Mouse (Mus musculus): ENCODE measurements at regions not wholly inside any gene's neighbourhood (a gene's known extent, or its start where the extent isn't known, plus 50 kb on each side); places are given as distances from the start of the nearest gene placed in this dataset.

- no peak for DNase-seq (ENCODE audit: extremely low read depth, low read depth, low spot score)
- 87% methylated on average over 5 of the region's 5 CpGs for WGBS
- no peak overlapping the region for H3K27ac ChIP-seq (replicated peaks; ENCODE audit: insufficient read depth, low read depth, low read length)
- H3K36me3 ChIP-seq (ENCODE audit: control insufficient read depth, insufficient read depth, low read length): no peaks in the 10 kb centered on the region
- no peaks in the 10 kb centered on the region for H3K79me2 ChIP-seq (ENCODE audit: control insufficient read depth, insufficient read depth, low read length)
- no peak for TF ChIP-seq POLR2A (IDR thresholded peaks at IDR 0.05; ENCODE audit: extremely low read depth, insufficient read depth, low read length)
- no peak for TF ChIP-seq CTCF (IDR thresholded peaks at IDR 0.05; ENCODE audit: low read depth, low read length)
- H3K4me3 ChIP-seq (ENCODE audit: insufficient read depth, low read depth, low read length): no peak overlapping the region
- H3K27me3 ChIP-seq (ENCODE audit: control insufficient read depth, insufficient read depth, low read length): no peaks in the 10 kb centered on the region
- H3K9ac ChIP-seq (ENCODE audit: low read depth, low read length): no peak overlapping the region
- H3K4me1 ChIP-seq (ENCODE audit: control insufficient read depth, insufficient read depth, low read length): peaks cover 6% of the 10 kb centered on the region; the same call in 1 of the 2 replicates
Measured at GRCm38 (mm10) chr11:31748275-31748815, 76.7 kb upstream of the Bod1 start.

DNA sequence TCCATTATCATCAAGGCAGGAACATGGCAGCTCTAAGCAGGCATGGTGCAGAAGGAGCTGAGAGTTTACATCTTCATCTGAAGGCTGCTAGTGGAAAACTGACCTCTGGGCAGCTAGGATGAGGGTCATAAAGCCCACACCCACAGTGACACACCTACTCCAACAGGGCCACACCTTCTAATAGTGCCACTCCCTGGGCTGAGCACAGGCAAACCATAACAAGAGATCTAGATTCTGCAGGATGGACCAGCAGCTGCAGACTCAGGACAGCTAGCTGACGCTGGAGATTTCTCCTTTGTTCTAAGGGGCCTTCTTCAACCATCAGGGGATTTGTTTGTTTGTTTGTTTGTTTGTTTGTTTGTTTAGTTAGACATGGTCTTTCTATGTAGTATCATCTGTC is 79.6 kb upstream of the Bod1 start:
- H3K36me3 ChIP-seq (ENCODE audit: control insufficient read depth, insufficient read depth, low read length): no peaks in the 10 kb centered on the region
- peaks cover 9% of the 10 kb centered on the region; the same call in 1 of the 2 replicates for H3K4me1 ChIP-seq (ENCODE audit: control insufficient read depth, insufficient read depth, low read length)
- no peak overlapping the region for H3K27ac ChIP-seq (replicated peaks; ENCODE audit: insufficient read depth, low read depth, low read length)
- H3K27me3 ChIP-seq (ENCODE audit: control insufficient read depth, insufficient read depth, low read length): no peaks in the 10 kb centered on the region
- no peak for DNase-seq (ENCODE audit: extremely low read depth, low read depth, low spot score)
- TF ChIP-seq POLR2A (IDR thresholded peaks at IDR 0.05; ENCODE audit: extremely low read depth, insufficient read depth, low read length) (no peak), CTCF (IDR thresholded peaks at IDR 0.05; ENCODE audit: low read depth, low read length) (no peak)
- WGBS: 96% methylated on average over 1 of the region's 1 CpGs
- H3K4me3 ChIP-seq (ENCODE audit: insufficient read depth, low read depth, low read length): no peak overlapping the region
- no peaks in the 10 kb centered on the region for H3K79me2 ChIP-seq (ENCODE audit: control insufficient read depth, insufficient read depth, low read length)
- no peak overlapping the region for H3K9ac ChIP-seq (ENCODE audit: low read depth, low read length)

- WGBS: 90% methylated on average over 3 of the region's 3 CpGs
- Histone ChIP-seq H3K27me3 (ENCODE audit: control insufficient read depth, insufficient read depth, low read length) (no peaks in the 10 kb centered on the region), H3K79me2 (ENCODE audit: control insufficient read depth, insufficient read depth, low read length) (no peaks in the 10 kb centered on the region), H3K4me1 (ENCODE audit: control insufficient read depth, insufficient read depth, low read length) (peaks cover 3% of the 10 kb centered on the region; the same call in 1 of the 2 replicates), H3K36me3 (ENCODE audit: control insufficient read depth, insufficient read depth, low read length) (no peaks in the 10 kb centered on the region), H3K9ac (ENCODE audit: low read depth, low read length) (no peak overlapping the region), H3K27ac (replicated peaks; ENCODE audit: insufficient read depth, low read depth, low read length) (no peak overlapping the region), H3K4me3 (ENCODE audit: insufficient read depth, low read depth, low read length) (no peak overlapping the region)
- no peak for TF ChIP-seq CTCF (IDR thresholded peaks at IDR 0.05; ENCODE audit: low read depth, low read length)
- no peak for TF ChIP-seq POLR2A (IDR thresholded peaks at IDR 0.05; ENCODE audit: extremely low read depth, insufficient read depth, low read length)
- DNase-seq (ENCODE audit: extremely low read depth, low read depth, low spot score): no peak
Measured at GRCm38 (mm10) chr11:31753211-31753610, 81.5 kb upstream of the Bod1 start.

DNA sequence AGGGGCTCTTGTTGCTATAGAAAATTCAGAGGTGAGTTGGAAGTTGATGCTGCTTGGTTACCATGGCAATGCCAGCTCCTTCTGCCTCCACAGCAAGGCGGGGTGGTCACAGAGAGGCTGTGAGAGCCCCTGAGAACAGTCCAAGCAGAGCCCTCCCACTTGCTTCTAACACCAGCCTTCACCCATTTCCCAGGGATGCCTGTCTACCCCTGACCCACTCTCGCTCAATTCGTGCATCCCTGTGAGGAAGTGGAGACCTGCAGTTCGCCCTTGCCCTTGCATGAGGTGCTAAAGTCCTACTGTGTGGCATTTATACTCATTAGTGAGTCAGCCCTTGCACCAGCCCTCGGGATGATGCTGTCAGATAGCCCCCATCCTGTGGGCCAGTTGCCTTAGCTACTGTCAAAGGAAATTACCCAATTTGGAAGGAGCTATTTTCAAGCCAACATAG is 82.1 kb upstream of the Bod1 start:
- H3K4me3 ChIP-seq (ENCODE audit: insufficient read depth, low read depth, low read length): no peak overlapping the region
- no peaks in the 10 kb centered on the region for H3K79me2 ChIP-seq (ENCODE audit: control insufficient read depth, insufficient read depth, low read length)
- H3K36me3 ChIP-seq (ENCODE audit: control insufficient read depth, insufficient read depth, low read length): no peaks in the 10 kb centered on the region
- H3K27ac ChIP-seq (replicated peaks; ENCODE audit: insufficient read depth, low read depth, low read length): no peak overlapping the region
- TF ChIP-seq CTCF (IDR thresholded peaks at IDR 0.05; ENCODE audit: low read depth, low read length): no peak
- TF ChIP-seq POLR2A (IDR thresholded peaks at IDR 0.05; ENCODE audit: extremely low read depth, insufficient read depth, low read length): no peak
- DNase-seq (ENCODE audit: extremely low read depth, low read depth, low spot score): no peak
- no peaks in the 10 kb centered on the region for H3K27me3 ChIP-seq (ENCODE audit: control insufficient read depth, insufficient read depth, low read length)
- peaks cover 3% of the 10 kb centered on the region; the same call in 1 of the 2 replicates for H3K4me1 ChIP-seq (ENCODE audit: control insufficient read depth, insufficient read depth, low read length)
- no peak overlapping the region for H3K9ac ChIP-seq (ENCODE audit: low read depth, low read length)
- WGBS: 71% methylated on average over 5 of the region's 5 CpGs

GRCm38 (mm10) chr11:31754416-31754815 is 82.7 kb upstream of the Bod1 start:
- no peaks in the 10 kb centered on the region for H3K79me2 ChIP-seq (ENCODE audit: control insufficient read depth, insufficient read depth, low read length)
- DNase-seq (ENCODE audit: extremely low read depth, low read depth, low spot score): no peak
- TF ChIP-seq CTCF (IDR thresholded peaks at IDR 0.05; ENCODE audit: low read depth, low read length): no peak
- TF ChIP-seq POLR2A (IDR thresholded peaks at IDR 0.05; ENCODE audit: extremely low read depth, insufficient read depth, low read length): no peak
- no peak overlapping the region for H3K4me3 ChIP-seq (ENCODE audit: insufficient read depth, low read depth, low read length)
- H3K4me1 ChIP-seq (ENCODE audit: control insufficient read depth, insufficient read depth, low read length): peaks cover 3% of the 10 kb centered on the region; the same call in 1 of the 2 replicates
- H3K27me3 ChIP-seq (ENCODE audit: control insufficient read depth, insufficient read depth, low read length): no peaks in the 10 kb centered on the region
- no peak overlapping the region for H3K9ac ChIP-seq (ENCODE audit: low read depth, low read length)
- no peak overlapping the region for H3K27ac ChIP-seq (replicated peaks; ENCODE audit: insufficient read depth, low read depth, low read length)
- no peaks in the 10 kb centered on the region for H3K36me3 ChIP-seq (ENCODE audit: control insufficient read depth, insufficient read depth, low read length)
- 82% methylated on average over 4 of the region's 4 CpGs for WGBS

- Histone ChIP-seq H3K36me3 (ENCODE audit: control insufficient read depth, insufficient read depth, low read length) (no peaks in the 10 kb centered on the region), H3K4me3 (ENCODE audit: insufficient read depth, low read depth, low read length) (no peak overlapping the region), H3K9ac (ENCODE audit: low read depth, low read length) (no peak overlapping the region), H3K79me2 (ENCODE audit: control insufficient read depth, insufficient read depth, low read length) (no peaks in the 10 kb centered on the region), H3K27me3 (ENCODE audit: control insufficient read depth, insufficient read depth, low read length) (no peaks in the 10 kb centered on the region), H3K27ac (replicated peaks; ENCODE audit: insufficient read depth, low read depth, low read length) (no peak overlapping the region), H3K4me1 (ENCODE audit: control insufficient read depth, insufficient read depth, low read length) (peaks cover 3% of the 10 kb centered on the region; the same call in 1 of the 2 replicates)
- TF ChIP-seq POLR2A (IDR thresholded peaks at IDR 0.05; ENCODE audit: extremely low read depth, insufficient read depth, low read length): no peak
- TF ChIP-seq CTCF (IDR thresholded peaks at IDR 0.05; ENCODE audit: low read depth, low read length): no peak
- WGBS: 91% methylated on average over 3 of the region's 3 CpGs
- DNase-seq (ENCODE audit: extremely low read depth, low read depth, low spot score): no peak
Measured at GRCm38 (mm10) chr11:31755858-31756257, 84.2 kb upstream of the Bod1 start.

Measured in liver, adult 2 months (tissue).